Comparison of ENCODE assay signal across 27 mouse cellular contexts in genomic region chr14:16312599-16312998, GRCm38 (mm10). TPM values are rescaled to one million over a fixed set of nuclear protein-coding genes. Genes with fewer than 3 reads are reported as not detected.
DNase-seq lines count a peak whose midpoint lies in the region; ATAC-seq and TF ChIP-seq lines count a peak whose summit lies in the region.
"Had no signal": no experiment of that assay in that cellular context is flagged by ENCODE, and none has a peak within 500 bp of the region (broad histone marks: within the 10 kb centered on the region; RNA-seq: fewer than 3 reads in every experiment).

No protein-coding gene starts in this region.

- 59% methylated on average over 1 of the region's 1 CpGs for WGBS in intestine, embryonic 15.5 days
- WGBS in intestine, postnatal 0 days: 40% methylated on average over 1 of the region's 1 CpGs
- WGBS in liver, embryonic 16.5 days (ENCODE audit: insufficient replicate concordance): 16% methylated on average over 1 of the region's 1 CpGs
- 55% methylated on average over 1 of the region's 1 CpGs for WGBS in liver, postnatal 0 days (ENCODE audit: insufficient replicate concordance)
- 59% methylated on average over 1 of the region's 1 CpGs for WGBS in intestine, embryonic 16.5 days
- 81% methylated on average over 1 of the region's 1 CpGs for WGBS in kidney, embryonic 15.5 days

- no peak overlapping the region for H3K27ac ChIP-seq in intestine, embryonic 15.5 days
- H3K27ac ChIP-seq in intestine, postnatal 0 days (ENCODE audit: low read depth, low read length): no peak overlapping the region
- H3K27ac ChIP-seq in liver, embryonic 16.5 days (ENCODE audit: low read length): 0 out of 2 replicates have a peak overlapping the region, but pooled peaks have one; percentile 22
- H3K27ac ChIP-seq in liver, postnatal 0 days (ENCODE audit: low read depth): no peak overlapping the region
- H3K27ac ChIP-seq in intestine, embryonic 16.5 days (ENCODE audit: low read length): peak overlapping the region; percentile 69
- no peak overlapping the region for H3K27ac ChIP-seq in kidney, embryonic 15.5 days
- H3K27ac ChIP-seq: embryonic facial prominence, embryonic 13.5 days; embryonic facial prominence, embryonic 15.5 days; forebrain, embryonic 13.5 days; forebrain, embryonic 15.5 days had no signal

- H3K9ac ChIP-seq in intestine, embryonic 15.5 days: no peak overlapping the region
- no peak overlapping the region for H3K9ac ChIP-seq in intestine, postnatal 0 days (ENCODE audit: low read depth, low read length)
- no peak overlapping the region for H3K9ac ChIP-seq in liver, embryonic 16.5 days (ENCODE audit: low read depth, low read length)
- no peak overlapping the region for H3K9ac ChIP-seq in liver, postnatal 0 days (replicated peaks)
- H3K9ac ChIP-seq in intestine, embryonic 16.5 days (ENCODE audit: low read depth, low read length): no peak overlapping the region
- H3K9ac ChIP-seq in kidney, embryonic 15.5 days: no peak overlapping the region
- H3K9ac ChIP-seq: embryonic facial prominence, embryonic 13.5 days; embryonic facial prominence, embryonic 15.5 days; forebrain, embryonic 13.5 days; forebrain, embryonic 15.5 days; forebrain, postnatal 0 days had no signal

- H3K4me2 ChIP-seq in intestine, embryonic 15.5 days (replicated peaks): no peak overlapping the region
- H3K4me2 ChIP-seq in intestine, postnatal 0 days (replicated peaks; ENCODE audit: low read depth): no peak overlapping the region
- no peak overlapping the region for H3K4me2 ChIP-seq in liver, embryonic 16.5 days (ENCODE audit: low read depth, low read length)
- no peak overlapping the region for H3K4me2 ChIP-seq in liver, postnatal 0 days (ENCODE audit: low read depth, low read length)
- H3K4me2 ChIP-seq in intestine, embryonic 16.5 days (ENCODE audit: low read depth, low read length): no peak overlapping the region
- H3K4me2 ChIP-seq in kidney, embryonic 15.5 days: no peak overlapping the region
- H3K4me2 ChIP-seq: embryonic facial prominence, embryonic 13.5 days; embryonic facial prominence, embryonic 15.5 days; forebrain, embryonic 13.5 days; forebrain, embryonic 15.5 days had no signal

- peak; percentile 46 for ATAC-seq in intestine, embryonic 15.5 days
- ATAC-seq in intestine, postnatal 0 days: no peak
- ATAC-seq in liver, embryonic 16.5 days (ENCODE audit: low read depth): no peak
- ATAC-seq in liver, postnatal 0 days: no peak
- ATAC-seq in intestine, embryonic 16.5 days: peak; percentile 51
- no peak for ATAC-seq in kidney, embryonic 15.5 days (replicated peaks; ENCODE audit: low FRiP score)
- no peak for ATAC-seq in erythroid progenitor cell, adult 5-6 weeks (replicated peaks; ENCODE audit: low FRiP score, poor library complexity, severe bottlenecking)
- ATAC-seq: activated CD4-positive, CD25-positive, alpha-beta regulatory T cell, adult 4 months; CD4-positive, CD25-positive, alpha-beta regulatory T cell, adult 4 months; forebrain, embryonic 13.5 days; forebrain, embryonic 15.5 days; forebrain, postnatal 0 days; Patski had no signal

- TF ChIP-seq CTCF in intestine, postnatal 0 days (IDR thresholded peaks at IDR 0.05; ENCODE audit: low read depth): no peak
- TF ChIP-seq CTCF in liver, postnatal 0 days (IDR thresholded peaks at IDR 0.05; ENCODE audit: low read depth): no peak

- DNase-seq in liver, postnatal 0 days: no peak
- DNase-seq: adrenal gland, adult 8-10 months; adrenal gland, postnatal 14 days; B cell, adult 2 months; cerebellum, adult 11 months; cerebellum, adult 18-20 months; cerebellum, adult 8-10 months; cerebellum, adult 9-11 months; cerebellum, postnatal 14 days; cerebellum, postnatal 36 days; embryo, embryonic 11 days; forebrain, postnatal 0 days had no signal

- no peak overlapping the region for H3K4me3 ChIP-seq in intestine, embryonic 15.5 days (replicated peaks)
- no peak overlapping the region for H3K4me3 ChIP-seq in intestine, postnatal 0 days (ENCODE audit: low read depth, low read length)
- no peak overlapping the region for H3K4me3 ChIP-seq in liver, embryonic 16.5 days (ENCODE audit: low read depth, low read length)
- H3K4me3 ChIP-seq in liver, postnatal 0 days (ENCODE audit: low read depth, low read length): no peak overlapping the region
- H3K4me3 ChIP-seq in intestine, embryonic 16.5 days (ENCODE audit: low read length): no peak overlapping the region
- H3K4me3 ChIP-seq in kidney, embryonic 15.5 days (replicated peaks): no peak overlapping the region
- H3K4me3 ChIP-seq: embryonic facial prominence, embryonic 13.5 days; embryonic facial prominence, embryonic 15.5 days; erythroblast, embryonic 14.5 days; forebrain, embryonic 13.5 days; forebrain, embryonic 15.5 days had no signal

- no peaks in the 10 kb centered on the region for H3K9me3 ChIP-seq in intestine, embryonic 15.5 days
- H3K9me3 ChIP-seq in intestine, postnatal 0 days (ENCODE audit: control insufficient read depth): no peaks in the 10 kb centered on the region
- no peaks in the 10 kb centered on the region for H3K9me3 ChIP-seq in liver, embryonic 16.5 days (replicated peaks; ENCODE audit: control insufficient read depth, low read length)
- H3K9me3 ChIP-seq in liver, postnatal 0 days (ENCODE audit: low read length): no peaks in the 10 kb centered on the region
- no peaks in the 10 kb centered on the region for H3K9me3 ChIP-seq in intestine, embryonic 16.5 days (ENCODE audit: control insufficient read depth, low read length)
- H3K9me3 ChIP-seq in kidney, embryonic 15.5 days (replicated peaks): no peaks in the 10 kb centered on the region
- H3K9me3 ChIP-seq: embryonic facial prominence, embryonic 13.5 days; embryonic facial prominence, embryonic 15.5 days; forebrain, embryonic 13.5 days; forebrain, embryonic 15.5 days had no signal

- H3K36me3 ChIP-seq in intestine, embryonic 15.5 days: no peaks in the 10 kb centered on the region
- peaks cover 7% of the 10 kb centered on the region; the same call in 1 of the 2 replicates for H3K36me3 ChIP-seq in intestine, postnatal 0 days (ENCODE audit: control insufficient read depth, insufficient read depth)
- no peaks in the 10 kb centered on the region for H3K36me3 ChIP-seq in liver, embryonic 16.5 days (ENCODE audit: control insufficient read depth, insufficient read depth)
- no peaks in the 10 kb centered on the region for H3K36me3 ChIP-seq in liver, postnatal 0 days (replicated peaks; ENCODE audit: insufficient read depth, low read length)
- H3K36me3 ChIP-seq in intestine, embryonic 16.5 days (ENCODE audit: control insufficient read depth, insufficient read depth, low read length): no peaks in the 10 kb centered on the region
- no peaks in the 10 kb centered on the region for H3K36me3 ChIP-seq in kidney, embryonic 15.5 days
- H3K36me3 ChIP-seq: embryonic facial prominence, embryonic 15.5 days; forebrain, embryonic 15.5 days had no signal

- no peaks in the 10 kb centered on the region for H3K27me3 ChIP-seq in intestine, embryonic 15.5 days (replicated peaks)
- no peaks in the 10 kb centered on the region for H3K27me3 ChIP-seq in intestine, postnatal 0 days (replicated peaks; ENCODE audit: control insufficient read depth, insufficient read depth, low read length)
- no peaks in the 10 kb centered on the region for H3K27me3 ChIP-seq in liver, embryonic 16.5 days (ENCODE audit: control insufficient read depth, insufficient read depth, low read depth, low read length)
- H3K27me3 ChIP-seq in liver, postnatal 0 days (ENCODE audit: insufficient read depth, low read length): no peaks in the 10 kb centered on the region
- no peaks in the 10 kb centered on the region for H3K27me3 ChIP-seq in intestine, embryonic 16.5 days (replicated peaks; ENCODE audit: control insufficient read depth, insufficient read depth, low read length)
- H3K27me3 ChIP-seq in kidney, embryonic 15.5 days: no peaks in the 10 kb centered on the region
- H3K27me3 ChIP-seq: CH12.LX; embryonic facial prominence, embryonic 13.5 days; embryonic facial prominence, embryonic 15.5 days; forebrain, embryonic 13.5 days; forebrain, embryonic 15.5 days; Patski had no signal

- H3K4me1 ChIP-seq in intestine, embryonic 15.5 days (replicated peaks): peaks cover 8% of the 10 kb centered on the region; the same call in 1 of the 2 replicates
- peaks cover 5% of the 10 kb centered on the region; the same call in 1 of the 2 replicates for H3K4me1 ChIP-seq in intestine, postnatal 0 days (replicated peaks; ENCODE audit: control insufficient read depth, insufficient read depth, low read length)
- H3K4me1 ChIP-seq in liver, embryonic 16.5 days (ENCODE audit: control insufficient read depth, low read depth, low read length): peaks cover 2% of the 10 kb centered on the region; the same call in 1 of the 2 replicates
- no peaks in the 10 kb centered on the region for H3K4me1 ChIP-seq in liver, postnatal 0 days (ENCODE audit: insufficient read depth)
- H3K4me1 ChIP-seq in intestine, embryonic 16.5 days (ENCODE audit: control insufficient read depth, insufficient read depth, low read length): peaks cover 10% of the 10 kb centered on the region
- H3K4me1 ChIP-seq in kidney, embryonic 15.5 days: peaks cover 5% of the 10 kb centered on the region; the same call in 1 of the 2 replicates
- H3K4me1 ChIP-seq: embryonic facial prominence, embryonic 13.5 days; embryonic facial prominence, embryonic 15.5 days had no signal

- TF ChIP-seq EP300 in liver, postnatal 0 days (IDR thresholded peaks at IDR 0.05; ENCODE audit: low read depth): no peak

RNA-seq across cellular contexts. Expression of gene Top2b, which starts 52.4 kb away (rescaled TPM):
- 33.3 and 43.3 TPM in 2 replicates for polyA plus RNA-seq in intestine, embryonic 15.5 days (2015; fragmentation: Nextera tagmentation; extraction: Ambion mirVana)
- 16.2 and 17.7 TPM in 2 replicates for polyA plus RNA-seq in intestine, postnatal 0 days (2015; fragmentation: Nextera tagmentation; extraction: Ambion mirVana)
- 12.5 and 13.6 TPM in 2 replicates for polyA plus RNA-seq in liver, embryonic 16.5 days (2015; fragmentation: Nextera tagmentation; extraction: Ambion mirVana)
- polyA plus RNA-seq in liver, postnatal 0 days (2015; fragmentation: Nextera tagmentation; extraction: Ambion mirVana): 8.8 and 9.3 TPM in 2 replicates
- 20.4 and 25.6 TPM in 2 replicates for polyA plus RNA-seq in intestine, embryonic 16.5 days (2015; fragmentation: Nextera tagmentation; extraction: Ambion mirVana)
- polyA plus RNA-seq in kidney, embryonic 15.5 days (2015; fragmentation: Nextera tagmentation; extraction: Ambion mirVana): 49.5 and 50.2 TPM in 2 replicates
- total RNA-seq in erythroid progenitor cell, adult 5-6 weeks (2015; ENCODE audit: low replicate concordance): 44.7 and 55.3 TPM in 2 replicates
- total RNA-seq in erythroid progenitor cell, adult 5-6 weeks (2017; ENCODE audit: low replicate concordance): 84.9 and 133 TPM in 2 replicates

Comparison
In these comparisons a context has a peak if more than half of its experiments do, and no peak if none do; other contexts are left out.
1. ATAC-seq: peak in intestine, embryonic 15.5 days (single experiment) and intestine, embryonic 16.5 days (single experiment); none in intestine, postnatal 0 days (single experiment), liver, embryonic 16.5 days (single experiment), liver, postnatal 0 days (single experiment), kidney, embryonic 15.5 days (single experiment) and erythroid progenitor cell, adult 5-6 weeks (single experiment).
2. H3K27ac ChIP-seq: peak in liver, embryonic 16.5 days (single experiment) and intestine, embryonic 16.5 days (single experiment); none in intestine, embryonic 15.5 days (single experiment), intestine, postnatal 0 days (single experiment), liver, postnatal 0 days (single experiment) and kidney, embryonic 15.5 days (single experiment).